Mouse (Mus musculus): ENCODE results near the gene Mob3a. TPM values are rescaled to one million over a fixed set of nuclear protein-coding genes. Genes with fewer than 3 reads are reported as not detected.

Mob3a gene
- polyA plus RNA-seq, 1 experiment, result 19.5 TPM

DNA sequence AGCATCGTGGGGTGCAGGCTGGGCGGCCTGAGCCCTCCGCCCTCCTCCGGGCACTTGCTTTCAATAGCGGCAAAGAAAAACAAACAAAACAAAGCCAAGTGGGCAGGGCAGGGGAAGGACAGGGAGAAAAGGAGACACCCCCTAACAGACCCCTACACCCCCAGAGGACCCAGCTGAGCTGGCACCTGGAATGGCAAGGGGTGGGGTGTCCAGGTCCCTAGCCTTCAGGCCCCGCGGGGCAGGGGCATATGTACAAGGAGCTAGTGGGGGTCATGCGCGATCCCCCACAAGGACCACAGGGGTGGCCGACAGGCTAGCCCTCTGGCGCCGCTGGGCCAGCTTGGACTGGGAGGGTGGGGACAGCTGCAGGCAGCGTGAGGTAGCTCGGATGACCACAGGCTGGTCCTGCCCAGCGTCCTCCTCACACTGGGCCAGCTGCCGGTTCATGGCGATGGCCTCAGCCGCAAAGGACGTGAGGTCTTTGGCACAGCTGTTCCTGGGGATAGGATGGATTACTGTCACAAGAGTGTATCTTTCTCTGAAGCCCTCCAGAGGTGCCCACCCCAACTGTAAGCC, 34.9 kb downstream of the Mob3a start:
- H3K4me3 ChIP-seq (ENCODE audit: insufficient read depth, low read depth, low read length), result no peak overlapping the region
- WGBS, result 62% methylated on average over 19 of the region's 19 CpGs
- peaks cover 12% of the 10 kb centered on the region for H3K36me3 ChIP-seq (ENCODE audit: control insufficient read depth, insufficient read depth, low read length)
- peaks cover 59% of the 10 kb centered on the region for H3K4me1 ChIP-seq (ENCODE audit: control insufficient read depth, insufficient read depth, low read length)
- DNase-seq, result no peak
- H3K27me3 ChIP-seq (replicated peaks; ENCODE audit: control insufficient read depth, insufficient read depth, low read length), result no peaks in the 10 kb centered on the region
- peak overlapping the region; percentile 90 for H3K27ac ChIP-seq (ENCODE audit: insufficient read depth, low read depth, low read length)
- no peak for TF ChIP-seq CTCF (conservative IDR thresholded peaks at IDR 0.05; ENCODE audit: insufficient read depth, insufficient read length, low read depth, low read length)

GRCm38 (mm10) chr10:80665981-80666733, 35.6 kb downstream of the Mob3a start:
- Histone ChIP-seq H3K36me3 (ENCODE audit: control insufficient read depth, insufficient read depth, low read length) (peaks cover 12% of the 10 kb centered on the region), H3K27ac (ENCODE audit: insufficient read depth, low read depth, low read length) (peak overlapping the region; percentile 90), H3K27me3 (replicated peaks; ENCODE audit: control insufficient read depth, insufficient read depth, low read length) (no peaks in the 10 kb centered on the region), H3K4me3 (ENCODE audit: insufficient read depth, low read depth, low read length) (no peak overlapping the region), H3K4me1 (ENCODE audit: control insufficient read depth, insufficient read depth, low read length) (peaks cover 62% of the 10 kb centered on the region)
- WGBS, result 25% methylated on average over 10 of the region's 10 CpGs
- DNase-seq, result peak; percentile 60
- TF ChIP-seq POLR2A (IDR thresholded peaks at IDR 0.05; ENCODE audit: low read depth, low read length) (no peak), CTCF (conservative IDR thresholded peaks at IDR 0.05; ENCODE audit: insufficient read depth, insufficient read length, low read depth, low read length) (no peak)

DNA sequence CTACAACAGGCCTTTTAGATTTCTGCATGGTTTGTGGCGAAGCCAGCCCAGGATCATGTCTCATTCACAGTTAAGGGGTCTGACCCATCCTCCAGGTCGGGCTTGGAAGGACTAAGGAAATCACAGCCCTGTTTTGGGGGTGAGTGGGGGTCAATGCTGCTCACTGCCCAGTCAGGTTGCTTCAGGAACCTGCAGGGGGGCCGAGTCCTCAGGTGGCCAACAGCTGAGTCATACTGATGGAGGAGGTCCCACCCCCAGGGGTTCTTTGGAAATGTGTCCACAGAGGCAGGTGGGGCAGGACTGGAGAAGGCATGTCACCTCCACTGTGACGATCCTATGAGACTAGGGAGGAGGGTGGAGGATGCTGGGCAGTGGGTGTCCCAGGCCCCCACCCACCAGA, 36.3 kb downstream of the Mob3a start:
- TF ChIP-seq POLR2A (IDR thresholded peaks at IDR 0.05; ENCODE audit: low read depth, low read length) (no peak), CTCF (conservative IDR thresholded peaks at IDR 0.05; ENCODE audit: insufficient read depth, insufficient read length, low read depth, low read length) (no peak)
- peak overlapping the region; percentile 90 for H3K27ac ChIP-seq (ENCODE audit: insufficient read depth, low read depth, low read length)
- H3K4me3 ChIP-seq (ENCODE audit: insufficient read depth, low read depth, low read length), result no peak overlapping the region
- peaks cover 12% of the 10 kb centered on the region for H3K36me3 ChIP-seq (ENCODE audit: control insufficient read depth, insufficient read depth, low read length)
- 24% methylated on average over 4 of the region's 4 CpGs for WGBS
- no peaks in the 10 kb centered on the region for H3K27me3 ChIP-seq (replicated peaks; ENCODE audit: control insufficient read depth, insufficient read depth, low read length)
- H3K4me1 ChIP-seq (ENCODE audit: control insufficient read depth, insufficient read depth, low read length), result peaks cover 61% of the 10 kb centered on the region
- DNase-seq, result no peak

DNA sequence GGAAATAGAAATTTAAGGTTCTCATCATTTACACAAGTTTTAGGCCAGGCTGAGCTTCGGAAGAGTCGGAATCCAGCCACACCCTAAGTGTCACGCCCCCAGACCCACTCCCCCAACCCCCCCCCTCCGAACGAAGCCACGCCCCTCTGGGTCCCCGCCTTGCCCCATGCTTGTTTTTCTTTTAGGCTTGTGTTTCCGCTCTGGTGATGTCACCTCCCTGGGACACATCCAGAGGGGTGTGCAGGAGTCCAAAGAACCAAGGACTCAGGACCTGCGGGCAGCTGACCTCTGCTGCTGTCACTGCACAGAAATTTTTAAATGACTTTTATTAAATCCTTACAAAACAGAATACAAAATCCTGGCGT, 36.8 kb downstream of the Mob3a start:
- H3K4me3 ChIP-seq (ENCODE audit: insufficient read depth, low read depth, low read length), result peak overlapping the region; percentile 3; the same call in 1 of the 2 replicates
- H3K36me3 ChIP-seq (ENCODE audit: control insufficient read depth, insufficient read depth, low read length), result peaks cover 12% of the 10 kb centered on the region
- no peaks in the 10 kb centered on the region for H3K27me3 ChIP-seq (replicated peaks; ENCODE audit: control insufficient read depth, insufficient read depth, low read length)
- H3K27ac ChIP-seq (ENCODE audit: insufficient read depth, low read depth, low read length), result peak overlapping the region; percentile 97
- 1% methylated on average over 10 of the region's 10 CpGs for WGBS
- DNase-seq, result peak; percentile 93
- TF ChIP-seq POLR2A (IDR thresholded peaks at IDR 0.05; ENCODE audit: low read depth, low read length) (no peak), CTCF (conservative IDR thresholded peaks at IDR 0.05; ENCODE audit: insufficient read depth, insufficient read length, low read depth, low read length) (no peak)
- H3K4me1 ChIP-seq (ENCODE audit: control insufficient read depth, insufficient read depth, low read length), result peaks cover 56% of the 10 kb centered on the region

DNA sequence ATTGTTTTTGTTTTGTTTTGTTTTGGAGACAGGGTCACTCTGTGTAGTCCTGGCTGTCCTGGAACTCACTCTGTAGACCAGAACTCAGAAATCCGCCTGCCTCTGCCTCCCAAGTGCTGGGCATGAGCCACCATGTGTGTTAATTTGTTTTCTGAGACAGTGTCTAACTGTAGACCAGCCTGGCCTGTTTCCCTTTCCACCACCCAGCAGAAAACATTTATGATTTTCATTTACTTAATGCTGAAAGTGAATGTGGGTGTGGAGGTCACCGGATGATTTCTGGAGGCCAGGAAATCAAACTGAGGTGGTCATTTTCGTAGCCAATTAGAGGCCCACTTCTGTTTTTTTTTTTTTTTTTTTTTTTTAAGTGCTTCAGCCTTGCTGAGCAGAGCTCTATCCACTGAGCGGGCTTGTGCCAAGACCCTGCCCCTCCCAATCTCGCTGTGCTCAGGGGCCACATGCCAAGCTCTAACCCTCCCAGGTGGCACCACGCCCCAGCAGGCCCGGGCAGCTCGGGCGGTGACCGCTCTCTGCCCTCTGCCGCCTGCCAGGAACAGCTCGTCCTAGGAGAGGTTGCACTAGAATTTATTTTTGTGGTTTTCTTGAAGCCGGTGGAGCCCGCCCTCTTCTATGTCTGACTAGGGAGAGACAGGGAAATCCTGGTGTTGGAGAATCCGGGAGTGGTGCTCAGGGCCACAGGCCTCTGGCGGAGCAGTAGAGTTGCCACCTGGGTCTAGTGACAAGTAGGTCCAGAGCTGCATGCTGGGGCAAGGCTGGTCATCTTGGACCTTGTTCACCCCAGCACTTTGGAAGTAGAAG, 37.4 kb downstream of the Mob3a start:
- Histone ChIP-seq H3K4me1 (ENCODE audit: control insufficient read depth, insufficient read depth, low read length) (peaks cover 52% of the 10 kb centered on the region), H3K27ac (ENCODE audit: insufficient read depth, low read depth, low read length) (peak overlapping the region; percentile 97), H3K4me3 (ENCODE audit: insufficient read depth, low read depth, low read length) (peak overlapping the region; percentile 3; the same call in 1 of the 2 replicates), H3K27me3 (replicated peaks; ENCODE audit: control insufficient read depth, insufficient read depth, low read length) (no peaks in the 10 kb centered on the region), H3K36me3 (ENCODE audit: control insufficient read depth, insufficient read depth, low read length) (peaks cover 12% of the 10 kb centered on the region)
- TF ChIP-seq CTCF (conservative IDR thresholded peaks at IDR 0.05; ENCODE audit: insufficient read depth, insufficient read length, low read depth, low read length) (no peak), POLR2A (IDR thresholded peaks at IDR 0.05; ENCODE audit: low read depth, low read length) (no peak)
- peak; percentile 98 for DNase-seq
- WGBS, result 2% methylated on average over 16 of the region's 16 CpGs

DNA sequence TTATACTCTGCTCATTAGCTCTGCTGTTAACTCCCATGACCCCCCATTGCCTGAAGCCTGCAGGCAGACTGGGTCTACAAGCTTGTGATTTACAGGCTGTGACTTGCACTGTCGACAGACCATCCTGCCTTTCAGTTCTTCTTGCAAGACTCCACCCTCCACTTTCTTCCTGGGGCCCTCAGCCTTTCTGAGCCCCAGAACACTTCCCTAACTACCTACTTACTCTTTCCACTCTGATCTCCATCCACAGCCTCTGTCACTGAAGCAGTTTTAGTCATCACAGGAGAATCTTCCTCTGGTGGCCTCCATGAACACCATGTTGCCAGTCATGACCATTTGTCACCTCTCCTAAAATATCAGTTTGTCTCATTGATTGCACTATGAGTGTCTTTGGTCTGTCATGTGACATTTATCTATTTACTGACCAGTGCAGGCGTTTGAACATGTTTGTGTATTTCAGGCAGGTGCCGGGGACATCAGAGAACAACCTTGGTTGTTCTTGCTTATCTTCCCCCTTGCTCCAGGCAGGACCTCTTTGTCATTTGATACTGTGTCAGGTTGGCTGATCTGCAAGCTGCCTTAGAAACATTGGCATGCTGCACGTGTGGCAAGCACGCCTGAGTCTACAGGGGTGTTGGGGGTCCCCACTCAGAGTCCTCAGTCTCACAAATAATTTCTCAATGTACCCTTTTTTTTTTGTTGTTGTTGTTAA, 38.1 kb downstream of the Mob3a start:
- DNase-seq, result no peak
- H3K36me3 ChIP-seq (ENCODE audit: control insufficient read depth, insufficient read depth, low read length), result peaks cover 9% of the 10 kb centered on the region
- 42% methylated on average over 5 of the region's 5 CpGs for WGBS
- H3K4me3 ChIP-seq (ENCODE audit: insufficient read depth, low read depth, low read length), result no peak overlapping the region
- H3K27ac ChIP-seq (ENCODE audit: insufficient read depth, low read depth, low read length), result peak overlapping the region; percentile 97
- H3K27me3 ChIP-seq (replicated peaks; ENCODE audit: control insufficient read depth, insufficient read depth, low read length), result no peaks in the 10 kb centered on the region
- peaks cover 53% of the 10 kb centered on the region for H3K4me1 ChIP-seq (ENCODE audit: control insufficient read depth, insufficient read depth, low read length)
- TF ChIP-seq CTCF (conservative IDR thresholded peaks at IDR 0.05; ENCODE audit: insufficient read depth, insufficient read length, low read depth, low read length) (no peak), POLR2A (IDR thresholded peaks at IDR 0.05; ENCODE audit: low read depth, low read length) (no peak)
